Mouse (Mus musculus) 3134 (cell line): Measurements from ENCODE around the gene Hebp2.
"Not testable (repeated sequence)": the region's sequence is repeated elsewhere in the genome, so short reads cannot be mapped to it uniquely, and the experiment has no call there.

Source experiments
- DNase-seq: peaks from one replicate; pipeline ENCODE4 v3.0.0-alpha.2; 2011; ENCODE audit warnings: low spot score; ENCODE audit not compliant: insufficient read length; ENCODE audit errors: extremely low read depth

Gene Hebp2

GRCm38 (mm10) chr10:18545813-18546235 lies at the start of gene Hebp2:
TSS of gene Hebp2 (minus strand) at chr10:18546076.
- no peak for DNase-seq

DNA sequence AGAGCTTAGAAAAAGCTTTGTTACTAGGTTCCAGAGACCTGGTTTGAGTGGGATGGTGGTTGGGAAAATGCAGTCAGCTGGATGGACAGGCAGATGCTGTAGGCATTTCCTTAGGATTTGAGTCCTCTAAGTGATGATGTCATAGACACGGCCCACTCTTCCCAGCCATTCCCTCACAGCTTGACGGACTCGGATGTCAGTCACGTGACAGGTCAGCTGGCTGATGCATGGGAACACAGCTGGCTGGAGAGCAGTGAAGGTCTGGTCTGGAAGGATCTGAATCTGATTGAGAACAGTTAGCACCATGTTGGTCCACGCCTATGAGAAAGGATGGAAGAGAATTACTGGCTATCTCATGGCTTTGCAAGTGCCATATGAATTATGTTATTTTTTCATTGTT lies 43.6 kb upstream of the Hebp2 start:
- no peak for DNase-seq

DNA sequence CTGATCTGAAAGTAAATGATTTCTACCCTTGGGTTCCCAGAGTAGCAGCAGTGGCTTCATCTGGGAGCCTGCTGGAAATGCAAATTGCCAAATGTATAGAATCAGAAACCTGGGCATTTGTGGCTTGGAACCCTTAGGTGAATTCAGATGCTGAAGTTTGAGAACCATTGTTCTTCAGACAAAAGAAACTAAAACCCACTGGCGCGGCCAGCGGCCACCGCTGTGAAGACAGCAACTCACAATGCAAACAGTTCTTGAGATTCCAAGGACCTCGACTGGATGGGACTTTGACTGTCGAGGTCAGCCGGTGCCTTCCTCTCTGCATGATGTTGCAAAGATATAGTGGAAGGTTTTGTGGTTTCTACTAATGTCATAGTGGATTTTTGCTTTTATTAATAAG lies 38.3 kb upstream of the Hebp2 start:
- no peak for DNase-seq

GRCm38 (mm10) chr10:18572581-18572980 lies 26.7 kb upstream of the Hebp2 start:
- DNase-seq: no peak

DNA sequence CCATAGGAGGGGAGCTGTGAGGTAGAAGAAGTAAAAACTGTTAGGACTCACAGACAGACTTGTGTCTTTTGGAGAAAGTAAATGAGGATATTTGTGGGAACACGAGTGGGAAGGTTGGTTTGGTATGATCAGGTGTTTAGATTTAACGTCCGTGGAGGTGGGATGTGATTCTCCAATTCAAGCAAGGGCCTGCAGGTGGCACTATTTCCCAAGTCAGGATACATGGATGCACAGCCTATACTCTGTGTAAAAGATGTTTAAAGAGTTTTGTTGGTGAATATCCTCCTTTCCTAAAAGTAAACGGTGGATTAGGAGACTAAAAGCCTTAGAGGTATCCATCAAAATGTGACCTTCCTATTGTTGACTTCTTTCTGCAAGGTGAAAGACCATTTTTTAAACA lies 17.1 kb upstream of the Hebp2 start:
- DNase-seq: no peak

GRCm38 (mm10) chr10:18561445-18561844 lies 15.6 kb upstream of the Hebp2 start:
- DNase-seq: no peak

DNA sequence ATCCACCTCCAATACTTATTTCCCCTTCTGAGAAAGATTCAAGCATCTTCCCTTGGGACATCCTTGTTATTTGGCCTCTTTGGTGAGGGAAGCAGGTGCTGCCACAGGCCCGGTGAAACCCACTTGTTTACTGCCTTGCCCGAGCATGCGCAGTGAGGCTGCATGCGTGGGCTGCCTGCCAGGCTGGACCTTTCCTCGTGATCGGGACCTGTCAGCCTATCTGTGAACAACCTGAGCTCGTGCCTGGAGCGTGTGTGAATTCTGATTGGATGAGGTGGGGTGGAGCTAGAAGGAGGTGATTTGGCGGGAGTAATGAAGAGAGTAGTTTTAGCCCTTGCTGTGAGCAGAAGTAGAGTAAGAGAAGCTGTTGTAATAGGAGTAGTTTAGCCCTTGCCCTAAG lies 13.2 kb upstream of the Hebp2 start:
- DNase-seq: not testable (repeated sequence)

- DNase-seq: no peak
These were observed 3.7 kb upstream of the Hebp2 start for GRCm38 (mm10) chr10:18549321-18550216.

DNA sequence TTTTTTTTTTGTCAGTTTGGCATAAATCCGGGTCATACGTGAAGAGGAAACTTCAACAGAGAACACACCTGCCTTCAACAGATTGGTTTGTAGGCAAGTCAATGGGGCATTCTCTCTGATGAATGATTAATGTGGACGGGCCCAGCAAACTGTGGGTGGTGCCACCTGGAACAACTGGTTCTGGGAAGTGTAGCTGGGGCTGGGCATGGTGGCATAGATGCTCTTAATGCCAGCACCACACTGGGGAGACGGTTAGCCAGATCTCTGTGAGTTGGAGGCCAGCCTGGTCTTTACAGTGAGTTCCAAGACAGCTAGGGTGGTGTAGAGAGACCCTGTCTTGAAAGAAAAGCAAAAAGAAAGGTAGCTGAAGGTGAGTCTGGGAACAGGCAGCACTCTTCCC lies 1.5 kb upstream of the Hebp2 start:
- no peak for DNase-seq

DNA sequence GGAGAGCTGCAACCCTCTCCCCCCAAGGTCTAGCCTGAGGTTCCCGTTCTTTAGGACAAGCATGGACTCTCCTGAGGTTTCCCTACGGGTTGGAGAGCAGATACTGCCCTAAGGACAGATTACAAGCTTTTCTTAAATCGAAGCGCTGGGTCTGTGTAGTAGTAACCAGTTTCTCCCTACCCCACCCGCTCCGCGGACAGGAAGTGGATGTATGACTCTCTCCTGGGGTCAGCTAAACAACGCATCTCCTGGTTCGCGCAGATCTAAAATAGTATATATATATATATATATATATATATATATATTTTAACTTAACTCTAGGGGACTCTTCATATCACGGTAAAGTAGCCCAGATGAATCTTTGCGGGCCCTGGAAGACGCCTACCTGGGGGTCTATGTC lies 567 bp downstream of the Hebp2 start:
- DNase-seq: no peak

GRCm38 (mm10) chr10:18536889-18537288 lies 9.0 kb downstream of the Hebp2 start:
- DNase-seq: no peak

DNA sequence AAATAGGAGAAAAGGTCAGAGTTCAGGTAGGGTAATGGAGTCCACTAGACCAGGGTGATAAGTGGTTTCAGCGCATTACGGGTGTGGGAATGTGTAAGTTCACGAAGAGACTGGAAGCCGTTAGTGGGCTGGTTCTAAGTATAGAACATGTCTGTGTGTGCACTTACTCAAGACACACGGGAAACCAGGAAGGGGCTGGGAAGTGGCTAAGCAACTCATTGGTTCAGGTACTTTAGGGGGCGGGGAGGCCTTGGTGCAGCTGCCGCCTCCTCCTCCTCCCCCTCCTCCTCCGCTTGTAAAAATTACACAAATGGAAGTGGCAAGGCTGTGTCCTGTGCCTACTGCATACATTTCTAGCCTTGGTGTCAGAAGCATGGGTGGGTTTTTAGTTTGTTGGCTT lies 13.6 kb downstream of the Hebp2 start:
- no peak for DNase-seq

DNA sequence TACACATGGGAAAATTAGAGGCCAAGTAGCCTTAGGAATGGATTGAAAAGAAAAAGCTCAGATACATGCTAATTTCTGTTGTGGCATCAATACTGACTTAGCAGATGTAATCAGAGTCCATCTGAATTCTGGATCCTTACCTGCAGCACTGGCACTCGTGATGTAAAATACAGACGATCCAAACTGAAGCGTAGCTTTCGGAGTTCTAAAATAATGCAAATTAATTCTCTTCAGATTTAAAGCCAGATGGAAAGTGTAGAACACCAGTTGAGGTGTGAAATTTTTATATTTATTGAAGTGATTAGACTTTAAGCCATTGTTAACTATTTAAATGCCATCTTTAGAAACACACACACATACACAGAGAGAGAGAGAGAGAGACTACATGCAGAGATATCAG lies 15.7 kb downstream of the Hebp2 start:
- no peak for DNase-seq

- DNase-seq: no peak
These were observed 16.7 kb downstream of the Hebp2 start for GRCm38 (mm10) chr10:18529177-18529576.

GRCm38 (mm10) chr10:18528475-18528874 lies 17.4 kb downstream of the Hebp2 start:
- no peak for DNase-seq

DNA sequence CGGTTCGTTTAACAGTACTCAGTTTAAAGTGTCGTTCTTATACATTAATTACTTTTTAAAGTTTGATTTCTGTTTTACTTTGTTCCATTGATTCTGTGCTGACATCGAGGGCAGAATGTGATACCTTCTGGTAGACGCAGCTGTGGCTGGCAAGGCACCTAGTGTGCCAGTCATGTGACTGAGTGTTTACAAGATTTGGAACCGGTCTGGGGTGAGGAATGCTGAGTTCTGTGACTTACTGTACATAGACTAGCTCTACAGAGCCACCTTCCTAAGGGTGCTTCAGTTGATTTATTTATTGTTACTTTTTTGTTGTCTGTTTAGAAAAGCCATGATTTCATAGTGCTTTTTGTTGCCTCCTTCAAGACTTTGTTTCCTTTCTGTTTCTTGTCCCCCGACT lies 18.1 kb downstream of the Hebp2 start:
- no peak for DNase-seq

- DNase-seq: no peak
These were observed 18.8 kb downstream of the Hebp2 start for GRCm38 (mm10) chr10:18526851-18527675.

DNA sequence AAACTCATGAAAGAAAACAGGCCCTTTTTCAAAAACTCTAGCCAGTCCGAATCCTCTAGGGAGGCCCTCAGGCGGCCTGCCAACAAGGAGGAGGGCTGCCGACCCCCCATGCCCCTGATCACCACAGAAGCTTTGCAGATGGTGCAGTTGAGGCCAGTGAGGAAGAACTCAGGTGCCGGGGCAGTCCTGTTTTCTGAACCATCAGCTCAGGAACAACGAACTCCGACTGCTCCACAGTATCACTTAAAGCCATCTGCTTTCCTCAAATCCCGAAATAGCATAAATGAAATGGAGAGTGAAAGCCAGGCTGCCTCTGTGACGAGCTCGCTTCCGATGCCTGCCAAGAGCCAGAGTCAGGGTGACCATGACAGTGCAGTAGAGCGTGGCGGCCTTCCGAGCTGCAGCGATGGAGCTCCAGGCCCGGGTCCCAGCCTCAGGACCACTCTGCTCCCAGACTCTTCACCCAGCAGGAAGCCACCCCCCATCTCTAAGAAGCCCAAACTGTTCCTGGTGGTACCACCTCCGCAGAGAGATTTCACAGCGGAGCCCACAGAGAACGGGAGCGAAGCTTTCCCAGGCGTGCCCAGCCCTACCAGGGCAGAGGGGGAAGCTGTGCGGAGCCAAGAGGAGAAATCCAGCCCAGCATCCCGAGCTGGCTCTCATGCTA lies 19.6 kb downstream of the Hebp2 start:
- no peak for DNase-seq

DNA sequence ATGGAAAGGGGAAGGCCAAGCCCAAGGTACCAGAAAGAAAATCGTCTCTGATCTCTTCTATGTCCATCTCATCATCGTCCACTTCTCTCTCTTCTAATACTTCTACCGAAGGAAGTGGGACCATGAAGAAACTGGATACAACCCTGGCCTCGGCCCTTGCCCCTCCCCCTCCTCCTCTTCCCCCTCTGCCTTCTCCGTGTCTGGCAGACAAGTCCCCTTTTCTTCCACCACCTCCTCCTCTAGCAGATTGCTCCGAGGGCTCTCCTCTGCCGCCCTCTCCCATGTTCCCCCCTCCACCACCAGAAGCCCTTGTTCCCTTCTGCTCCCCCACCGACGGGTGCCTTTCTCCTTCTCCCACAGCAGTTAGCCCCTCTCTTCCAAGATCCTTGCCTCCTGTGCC lies 20.1 kb downstream of the Hebp2 start:
- no peak for DNase-seq

DNA sequence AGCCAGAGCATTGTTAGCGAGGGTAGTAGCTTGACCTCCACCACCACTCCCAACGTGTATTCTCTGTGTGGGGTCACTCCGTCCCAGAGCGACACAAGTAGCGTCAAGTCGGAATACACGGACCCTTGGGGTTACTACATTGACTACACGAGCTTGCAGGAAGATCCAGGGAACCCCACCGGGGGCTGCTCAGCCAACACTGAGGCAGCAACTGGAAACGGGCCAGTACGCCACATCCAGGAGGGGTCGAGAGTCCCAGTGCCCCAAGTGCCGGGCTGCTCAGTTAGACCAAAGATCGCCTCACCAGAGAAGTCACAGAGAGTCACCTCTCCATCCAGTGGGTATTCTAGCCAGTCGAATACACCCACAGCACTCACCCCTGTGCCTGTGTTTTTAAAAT lies 20.6 kb downstream of the Hebp2 start:
- no peak for DNase-seq

DNA sequence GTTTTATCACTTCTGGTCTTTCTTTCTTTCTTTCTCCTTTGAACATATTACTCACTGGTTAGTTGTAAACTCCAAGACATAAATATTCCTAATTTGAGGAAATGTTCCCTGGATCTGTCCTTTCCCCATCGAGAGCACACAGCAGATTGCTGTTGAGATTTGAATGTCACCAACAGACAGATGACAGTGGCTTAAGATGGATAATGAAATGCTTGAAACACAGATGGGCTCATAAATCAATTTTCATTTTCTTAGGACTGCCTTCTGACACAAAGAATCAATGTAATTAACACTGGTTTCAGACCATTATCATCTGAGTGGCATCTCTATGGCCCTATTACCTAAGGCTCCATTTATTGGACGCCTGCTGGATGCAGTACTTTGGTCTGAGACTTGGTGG lies 23.3 kb downstream of the Hebp2 start:
- DNase-seq: no peak
